Mouse (Mus musculus) thymus, adult 2 months (tissue): Measurements from ENCODE around the gene Elk4. TPM values are rescaled to one million over a fixed set of nuclear protein-coding genes. Genes with fewer than 3 reads are reported as not detected.

Experiments used
- DNase-seq: peaks from one replicate; pipeline ENCODE4 v3.0.0; 2021
- H3K27ac ChIP-seq: fragments of 200-500 bp; 2 replicates; pipeline ENCODE4 v1.5.1; 2012; ENCODE audit warnings: low read length, control low read depth; ENCODE audit not compliant: control insufficient read depth, insufficient read depth
- H3K27me3 ChIP-seq: fragments of 200-500 bp; 2 replicates; pipeline ENCODE4 v1.6.1; 2012; ENCODE audit warnings: mild to moderate bottlenecking, low read length, moderate library complexity, mixed read lengths; ENCODE audit not compliant: control insufficient read depth, insufficient read depth
- H3K36me3 ChIP-seq: fragments of 200-500 bp; 2 replicates; pipeline ENCODE4 v1.6.1; 2012; ENCODE audit warnings: mild to moderate bottlenecking, low read length, moderate library complexity; ENCODE audit not compliant: control insufficient read depth, insufficient read depth
- H3K4me1 ChIP-seq: fragments of 200-500 bp; replicated peaks from 2 replicates; pipeline ENCODE4 v1.6.1; 2012; ENCODE audit warnings: low read length; ENCODE audit not compliant: control insufficient read depth, insufficient read depth
- H3K4me3 ChIP-seq: fragments of 200-500 bp; 2 replicates; pipeline ENCODE4 v1.5.1; 2012; ENCODE audit warnings: mild to moderate bottlenecking, low read length, control low read depth, moderate library complexity; ENCODE audit not compliant: control insufficient read depth, insufficient read depth
- CTCF ChIP-seq: fragments of 200-500 bp; IDR thresholded peaks from 2 replicates; pipeline ENCODE4 v1.5.1; 2012; ENCODE audit warnings: mild to moderate bottlenecking, control low read depth, low read length, moderate library complexity, borderline replicate concordance; ENCODE audit not compliant: control insufficient read depth, poor library complexity, insufficient read depth; ENCODE audit errors: extremely low read depth
- POLR2A ChIP-seq: fragments of 200-500 bp; IDR thresholded peaks from 2 replicates; pipeline ENCODE4 v1.6.1; 2012; ENCODE audit warnings: mild to moderate bottlenecking, low read length, control low read depth, moderate library complexity; ENCODE audit not compliant: control insufficient read depth, poor library complexity, insufficient read depth; ENCODE audit errors: extremely low read depth
- WGBS: fragments of 180-500 bp; shearing (Covaris S2); methylation state at CpG from one replicate; pipeline ENCODE4 v1.1.7; 2018; 5-methylcytosine and 5-hydroxymethylcytosine counted together
- polyA plus RNA-seq: library from polyadenylated mRNA; depleted of rRNA; stranded (reverse); fragments of >200 nt; gene quantifications from 2 replicates; pipeline ENCODE4 v1.2.3, GENCODE M21; 2012

Gene Elk4
- polyA plus RNA-seq, 1 experiment: 82.3 TPM

- Histone ChIP-seq H3K4me3 (no peak overlapping the region), H3K27ac (no peak overlapping the region), H3K27me3 (no peaks in the 10 kb centered on the region), H3K4me1 (peaks cover 24% of the 10 kb centered on the region), H3K36me3 (no peaks in the 10 kb centered on the region)
- TF ChIP-seq CTCF (no peak), POLR2A (no peak)
- no peak for DNase-seq
- WGBS: 87% methylated on average over 13 of the region's 13 CpGs
Measured at GRCm38 (mm10) chr1:131972498-131973334, 34.7 kb upstream of the Elk4 start.

- Histone ChIP-seq H3K36me3 (no peaks in the 10 kb centered on the region), H3K27ac (no peak overlapping the region), H3K4me3 (no peak overlapping the region), H3K27me3 (no peaks in the 10 kb centered on the region), H3K4me1 (peaks cover 23% of the 10 kb centered on the region)
- WGBS: 94% methylated on average over 6 of the region's 6 CpGs
- no peak for DNase-seq
- TF ChIP-seq CTCF: no peak
Measured at GRCm38 (mm10) chr1:131973991-131974390, 33.4 kb upstream of the Elk4 start.

- TF ChIP-seq POLR2A: no peak
- TF ChIP-seq CTCF: no peak
- H3K27me3 ChIP-seq: no peaks in the 10 kb centered on the region
- WGBS: 97% methylated on average over 5 of the region's 5 CpGs
- H3K27ac ChIP-seq: no peak overlapping the region
- no peak for DNase-seq
- peaks cover 10% of the 10 kb centered on the region for H3K4me1 ChIP-seq
- H3K4me3 ChIP-seq: no peak overlapping the region
- H3K36me3 ChIP-seq: no peaks in the 10 kb centered on the region
Measured at GRCm38 (mm10) chr1:131976886-131977285, 30.5 kb upstream of the Elk4 start.

- Histone ChIP-seq H3K27me3 (no peaks in the 10 kb centered on the region), H3K4me3 (no peak overlapping the region), H3K27ac (no peak overlapping the region), H3K4me1 (no peaks in the 10 kb centered on the region), H3K36me3 (no peaks in the 10 kb centered on the region)
- no peak for TF ChIP-seq POLR2A
- no peak for TF ChIP-seq CTCF
- WGBS: 92% methylated on average over 2 of the region's 2 CpGs
- DNase-seq: no peak
Measured at GRCm38 (mm10) chr1:131980471-131980870, 26.9 kb upstream of the Elk4 start.

- H3K27ac ChIP-seq: no peak overlapping the region
- no peaks in the 10 kb centered on the region for H3K36me3 ChIP-seq
- DNase-seq: peak; percentile 80
- TF ChIP-seq CTCF (peak; percentile 85; the same call in 1 of the 2 replicates), POLR2A (no peak)
- H3K27me3 ChIP-seq: no peaks in the 10 kb centered on the region
- H3K4me1 ChIP-seq: no peaks in the 10 kb centered on the region
- no peak overlapping the region for H3K4me3 ChIP-seq
- 61% methylated on average over 12 of the region's 12 CpGs for WGBS
Measured at GRCm38 (mm10) chr1:131981378-131982013, 25.9 kb upstream of the Elk4 start.

- DNase-seq: peak; percentile 88
- no peaks in the 10 kb centered on the region for H3K36me3 ChIP-seq
- H3K4me3 ChIP-seq: no peak overlapping the region
- H3K27ac ChIP-seq: no peak overlapping the region
- H3K4me1 ChIP-seq: no peaks in the 10 kb centered on the region
- TF ChIP-seq POLR2A: no peak
- TF ChIP-seq CTCF: peak; percentile 80; the same call in 1 of the 2 replicates
- WGBS: 7% methylated on average over 5 of the region's 5 CpGs
- H3K27me3 ChIP-seq: no peaks in the 10 kb centered on the region
Measured at GRCm38 (mm10) chr1:131982907-131983306, 24.5 kb upstream of the Elk4 start.
